Mouse (Mus musculus) lung, postnatal 0 days (tissue): ENCODE measurements at regions not wholly inside any gene's neighbourhood (a gene's known extent, or its start where the extent isn't known, plus 50 kb on each side); places are given as distances from the start of the nearest gene placed in this dataset.

ENCODE experiments used
- CTCF ChIP-seq: IDR thresholded peaks from 2 replicates; pipeline ENCODE4 v1.5.1; 2016; ENCODE audit warnings: antibody characterized with exemption, mild to moderate bottlenecking
- EP300 ChIP-seq: IDR thresholded peaks from 2 replicates; pipeline ENCODE4 v1.6.1; 2016; ENCODE audit warnings: antibody characterized with exemption, mild to moderate bottlenecking, control low read depth

DNA sequence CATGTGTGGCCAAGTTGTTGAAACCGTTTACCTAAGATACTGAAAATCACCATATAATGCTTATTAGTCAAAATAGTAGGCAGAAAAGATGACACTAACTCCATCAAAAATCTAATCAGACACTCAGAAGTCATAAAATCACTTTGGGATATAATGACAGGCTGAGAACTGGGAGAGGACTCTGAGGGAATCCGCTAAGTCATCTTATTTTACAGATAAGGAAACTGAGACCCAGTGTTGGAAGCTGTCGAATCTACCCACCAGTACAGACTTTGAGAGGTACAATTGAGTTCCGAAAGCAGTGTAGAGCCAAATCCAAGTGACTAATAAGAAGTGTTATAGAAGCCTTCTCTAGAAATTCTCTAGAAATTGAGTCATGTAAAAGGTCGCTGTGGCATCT, 108.6 kb upstream of the Nhs start:
- TF ChIP-seq CTCF, result no peak
- TF ChIP-seq EP300, result no peak
